Mouse (Mus musculus) heart, adult 2 months (tissue): ENCODE results near the gene Batf2.

ENCODE experiments used
- CTCF ChIP-seq: fragments of 200-600 bp; IDR thresholded peaks from 2 replicates; pipeline ENCODE4 v1.8.1; 2022; ENCODE audit warnings: antibody characterized with exemption, mild to moderate bottlenecking, moderate library complexity
- POLR2A ChIP-seq: fragments of 200-500 bp; IDR thresholded peaks from 2 replicates; pipeline ENCODE4 v1.6.1; 2011; ENCODE audit warnings: mild to moderate bottlenecking, low read depth, low read length, control low read depth; ENCODE audit not compliant: insufficient read depth

- no peak for TF ChIP-seq CTCF
- no peak for TF ChIP-seq POLR2A
Observed at GRCm38 (mm10) chr19:6171215-6171614, 30.4 kb downstream of the Batf2 start.
